In the genomic region with DNA sequence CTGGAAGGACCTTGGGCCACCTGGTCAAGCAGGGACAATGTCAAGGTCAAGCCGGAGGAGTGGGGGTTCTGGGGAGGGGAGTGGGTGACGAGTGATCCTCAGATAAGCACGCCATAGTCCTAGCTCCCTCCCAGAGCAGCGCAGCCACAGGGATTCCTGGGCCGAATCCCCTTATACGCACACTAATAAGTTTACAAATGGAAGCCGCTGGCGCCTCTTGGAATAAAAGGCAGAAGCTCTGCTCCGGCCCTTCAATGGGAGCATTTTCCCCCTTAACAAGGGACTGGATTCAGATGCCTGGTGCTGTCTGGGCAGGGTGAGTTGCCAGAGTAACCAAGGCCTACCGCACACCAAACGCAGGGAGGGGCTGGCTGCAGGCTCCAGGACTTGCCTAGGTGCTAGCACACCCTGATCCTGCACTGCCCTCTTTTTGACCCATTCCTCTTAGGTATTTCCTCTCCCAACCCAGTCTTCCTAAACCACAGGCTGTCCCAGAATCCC, we compare ENCODE assay signal across 8 mouse cellular contexts. TPM values are rescaled to one million over a fixed set of nuclear protein-coding genes. Genes with fewer than 3 reads are reported as not detected.
DNase-seq lines count a peak whose midpoint lies in the region; ATAC-seq and TF ChIP-seq lines count a peak whose summit lies in the region.

No protein-coding gene starts in this region.

- peaks cover 19% of the 10 kb centered on the region for H3K4me1 ChIP-seq in heart, embryonic 15.5 days (replicated peaks)
- peaks cover 42% of the 10 kb centered on the region for H3K4me1 ChIP-seq in forebrain, embryonic 10.5 days
- H3K4me1 ChIP-seq in limb, embryonic 13.5 days: peaks cover 32% of the 10 kb centered on the region
- peaks cover 6% of the 10 kb centered on the region for H3K4me1 ChIP-seq in small intestine, adult 2 months (ENCODE audit: control insufficient read depth, insufficient read depth, insufficient read length, low read length)

- no peaks in the 10 kb centered on the region for H3K36me3 ChIP-seq in heart, embryonic 15.5 days
- H3K36me3 ChIP-seq in forebrain, embryonic 10.5 days (replicated peaks): no peaks in the 10 kb centered on the region
- H3K36me3 ChIP-seq in limb, embryonic 13.5 days: no peaks in the 10 kb centered on the region
- H3K36me3 ChIP-seq in small intestine, adult 2 months (ENCODE audit: control insufficient read depth, insufficient read depth, low read length): no peaks in the 10 kb centered on the region

- 10% methylated on average over 11 of the region's 11 CpGs for WGBS in heart, embryonic 15.5 days
- under 1% methylated on average over 11 of the region's 11 CpGs for WGBS in forebrain, embryonic 10.5 days
- WGBS in limb, embryonic 13.5 days: 4% methylated on average over 11 of the region's 11 CpGs
- WGBS in small intestine, adult 2 months: 52% methylated on average over 11 of the region's 11 CpGs

- peaks cover 69% of the 10 kb centered on the region for H3K27me3 ChIP-seq in heart, embryonic 15.5 days
- peaks cover 94% of the 10 kb centered on the region for H3K27me3 ChIP-seq in forebrain, embryonic 10.5 days (ENCODE audit: poor library complexity, severe bottlenecking)
- H3K27me3 ChIP-seq in limb, embryonic 13.5 days: peaks cover 54% of the 10 kb centered on the region
- peaks cover 11% of the 10 kb centered on the region for H3K27me3 ChIP-seq in small intestine, adult 2 months (ENCODE audit: control insufficient read depth, insufficient read depth, low read length)

- no peak for TF ChIP-seq POLR2A in small intestine, adult 2 months (IDR thresholded peaks at IDR 0.05; ENCODE audit: low read depth, low read length)

- H3K9ac ChIP-seq in heart, embryonic 15.5 days: peak overlapping the region; percentile 50; the same call in 1 of the 2 replicates
- H3K9ac ChIP-seq in limb, embryonic 13.5 days: no peak overlapping the region

- H3K27ac ChIP-seq in heart, embryonic 15.5 days: no peak overlapping the region
- peak overlapping the region; percentile 84 for H3K27ac ChIP-seq in forebrain, embryonic 10.5 days
- no peak overlapping the region for H3K27ac ChIP-seq in limb, embryonic 13.5 days
- H3K27ac ChIP-seq in small intestine, adult 2 months (ENCODE audit: insufficient read depth, low read depth, low read length): no peak overlapping the region

- H3K9me3 ChIP-seq in heart, embryonic 15.5 days (replicated peaks): no peaks in the 10 kb centered on the region
- no peaks in the 10 kb centered on the region for H3K9me3 ChIP-seq in forebrain, embryonic 10.5 days
- no peaks in the 10 kb centered on the region for H3K9me3 ChIP-seq in limb, embryonic 13.5 days

- no peak for ATAC-seq in heart, embryonic 15.5 days (replicated peaks; ENCODE audit: insufficient number of reproducible peaks, insufficient read depth, low FRiP score, low read depth)
- no peak for ATAC-seq in limb, embryonic 13.5 days (ENCODE audit: low FRiP score, low read depth)
- ATAC-seq in monocyte, adult 5-6 weeks (replicated peaks; ENCODE audit: insufficient number of reproducible peaks, low FRiP score, low TSS enrichment, poor library complexity, severe bottlenecking): no peak

- peak overlapping the region; percentile 96 for H3K4me2 ChIP-seq in heart, embryonic 15.5 days
- H3K4me2 ChIP-seq in limb, embryonic 13.5 days (replicated peaks): peak overlapping the region; percentile 99

- peak overlapping the region; percentile 56 for H3K4me3 ChIP-seq in heart, embryonic 15.5 days
- H3K4me3 ChIP-seq in forebrain, embryonic 10.5 days: peak overlapping the region; percentile 63
- H3K4me3 ChIP-seq in limb, embryonic 13.5 days: peak overlapping the region; percentile 56
- H3K4me3 ChIP-seq in small intestine, adult 2 months (ENCODE audit: low read depth, low read length): peak overlapping the region; percentile 58; the same call in 1 of the 2 replicates

- no peak for TF ChIP-seq CTCF in small intestine, adult 2 months (IDR thresholded peaks at IDR 0.05; ENCODE audit: extremely low read depth, insufficient read length, insufficient replicate concordance, low read depth, low read length)

- no peak for DNase-seq in heart, postnatal 4 days
- peak; percentile 42 for DNase-seq in WW6 (ENCODE audit: low read depth, low spot score)
- DNase-seq in forebrain, embryonic 10.5 days (ENCODE audit: extremely low spot score, low spot score): peak; percentile 51
- DNase-seq in urinary bladder, postnatal 4 days (ENCODE audit: low spot score in 2 of 2): no peak

RNA-seq across cellular contexts. Expression of a gene that starts 46.2 kb away (rescaled TPM):
- polyA plus RNA-seq in heart, embryonic 15.5 days (2015; fragmentation: Nextera tagmentation; extraction: Ambion mirVana): 0.21 and 0.52 TPM in 2 replicates
- under 1 TPM in 1 of 2 experiments, not detected in 1; 0.10 TPM for total RNA-seq in heart, postnatal 4 days (2021)
- 1.0 and 1.5 TPM in 2 replicates for polyA plus RNA-seq in forebrain, embryonic 10.5 days (2016; fragmentation: Nextera tagmentation; extraction: Ambion mirVana)
- 2.6 and 2.7 TPM in 2 replicates for polyA plus RNA-seq in limb, embryonic 13.5 days (2015; fragmentation: Nextera tagmentation; extraction: Ambion mirVana)
- polyA plus RNA-seq in small intestine, adult 2 months (2012; rRNA removed): 0.25 and 0.35 TPM in 2 replicates
- total RNA-seq in monocyte, adult 5-6 weeks (2017): not detected in 3 replicates

Comparison
In these comparisons a context has a peak if more than half of its experiments do, and no peak if none do; other contexts are left out.
1. DNase-seq: peak in WW6 (single experiment) and forebrain, embryonic 10.5 days (single experiment); none in heart, postnatal 4 days (single experiment) and urinary bladder, postnatal 4 days (0 of 2).
2. Peak in every context shown above with its lines, with median percentiles within 50 percentile points of each other: H3K4me3 ChIP-seq.